Mouse (Mus musculus) spleen, embryonic (tissue): ENCODE results near the gene Tmem199.

ENCODE experiments used
- CTCF ChIA-PET: fragments of 350-600 bp; sonication (Branson Sonifier 250); formaldehyde crosslinking; loops from one replicate; lab custom pipeline; 2022; lab: Charles Lee

Gene Tmem199

DNA sequence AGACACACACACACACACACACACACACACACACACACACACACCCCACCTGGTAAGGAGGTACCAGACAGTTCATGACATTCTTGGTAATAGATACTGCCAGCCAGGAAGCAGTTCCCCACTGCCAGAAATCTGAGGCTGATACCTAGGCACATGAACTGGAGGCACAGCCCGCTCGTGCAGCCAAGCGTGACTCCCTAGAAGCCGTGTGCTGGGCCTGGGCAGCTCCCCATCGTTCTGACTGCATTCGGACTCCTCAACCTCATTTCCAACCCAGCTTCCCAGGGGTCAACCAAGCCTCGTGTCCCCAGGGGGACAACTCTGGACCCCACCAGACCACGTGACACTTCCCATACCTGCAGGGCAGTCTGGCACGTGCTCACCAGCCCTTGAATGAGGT, 16.7 kb upstream of the Tmem199 start:
- CTCF ChIA-PET, result no interaction called here

- CTCF ChIA-PET, result no interaction called here
Observed at GRCm38 (mm10) chr11:78524838-78525237, 12.9 kb upstream of the Tmem199 start.

DNA sequence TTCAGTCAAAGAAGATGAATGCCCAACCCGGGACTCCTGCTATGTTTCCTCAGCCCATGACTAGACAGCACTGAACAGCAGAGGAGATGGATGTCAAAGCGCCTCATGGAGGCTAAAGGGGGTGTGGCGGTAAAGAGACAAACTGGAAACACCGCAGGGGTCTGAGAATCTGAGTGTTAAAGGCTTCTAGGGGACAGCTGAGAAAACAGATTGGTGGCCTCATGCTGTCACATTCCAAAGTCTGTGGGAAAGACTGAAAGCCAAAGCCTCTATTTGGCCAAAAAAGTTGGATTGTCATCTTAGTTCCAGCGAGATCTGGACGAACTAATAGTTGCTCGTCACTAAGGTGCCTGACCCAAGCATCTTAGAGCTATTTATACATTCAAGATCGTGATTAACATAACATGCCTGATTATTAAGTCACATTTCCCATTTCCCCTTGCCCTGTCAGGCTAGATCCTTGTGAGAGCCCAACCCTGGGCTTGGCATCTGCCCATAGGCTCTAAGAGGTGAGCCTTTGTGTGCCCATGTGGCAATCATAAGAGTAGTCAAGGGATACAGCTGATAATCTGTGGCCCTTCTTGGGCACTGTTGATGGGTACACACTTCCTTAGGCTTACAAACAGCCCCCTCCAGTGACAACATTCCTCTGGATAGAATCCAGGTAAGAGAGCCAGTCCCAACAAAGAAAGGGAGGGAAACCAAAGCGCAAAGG, 11.4 kb upstream of the Tmem199 start:
- CTCF ChIA-PET, result interaction anchor here (0.7 kb wide), 1 partner anchor 9 kb away, joined by 12 read pairs; no protein-coding TSS in a partner anchor

DNA sequence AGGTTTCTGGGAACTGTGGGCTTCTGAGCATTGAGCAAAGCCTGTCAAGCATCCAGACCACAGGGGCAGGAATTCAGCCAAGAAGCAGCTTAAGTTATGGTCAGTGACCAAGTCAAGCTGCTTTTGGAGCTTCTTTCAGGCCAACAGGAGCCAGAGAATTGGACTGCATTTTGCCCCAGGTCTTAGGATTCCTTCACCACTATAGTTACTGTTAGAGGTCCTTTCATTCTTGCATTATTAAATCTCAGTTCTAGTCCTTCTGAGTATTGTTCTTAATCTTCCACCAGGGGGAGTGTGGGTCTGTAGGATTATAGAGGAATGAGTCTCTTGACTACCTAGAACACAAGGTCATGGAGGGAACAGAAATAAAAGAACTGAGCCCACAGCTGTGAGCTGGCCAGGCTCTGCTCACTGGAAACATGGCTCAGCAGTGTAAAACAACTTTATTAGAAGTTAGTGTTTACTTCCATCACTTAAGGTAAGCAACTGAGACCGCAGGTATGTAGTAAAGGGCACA, 10.6 kb upstream of the Tmem199 start:
- CTCF ChIA-PET, result interaction anchor here (0.8 kb wide), 1 partner anchor 10 kb away, joined by 3 read pairs; no protein-coding TSS in a partner anchor

- CTCF ChIA-PET, result interaction anchor here (0.8 kb wide), 1 partner anchor 11 kb away, joined by 3 read pairs; no protein-coding TSS in a partner anchor
Observed at GRCm38 (mm10) chr11:78521880-78522279, 9.9 kb upstream of the Tmem199 start.

- CTCF ChIA-PET, result interaction anchor here (0.6 kb wide), 1 partner anchor 22 kb away, joined by 3 read pairs; no protein-coding TSS in a partner anchor
Observed at GRCm38 (mm10) chr11:78518931-78519330, 7.0 kb upstream of the Tmem199 start.

DNA sequence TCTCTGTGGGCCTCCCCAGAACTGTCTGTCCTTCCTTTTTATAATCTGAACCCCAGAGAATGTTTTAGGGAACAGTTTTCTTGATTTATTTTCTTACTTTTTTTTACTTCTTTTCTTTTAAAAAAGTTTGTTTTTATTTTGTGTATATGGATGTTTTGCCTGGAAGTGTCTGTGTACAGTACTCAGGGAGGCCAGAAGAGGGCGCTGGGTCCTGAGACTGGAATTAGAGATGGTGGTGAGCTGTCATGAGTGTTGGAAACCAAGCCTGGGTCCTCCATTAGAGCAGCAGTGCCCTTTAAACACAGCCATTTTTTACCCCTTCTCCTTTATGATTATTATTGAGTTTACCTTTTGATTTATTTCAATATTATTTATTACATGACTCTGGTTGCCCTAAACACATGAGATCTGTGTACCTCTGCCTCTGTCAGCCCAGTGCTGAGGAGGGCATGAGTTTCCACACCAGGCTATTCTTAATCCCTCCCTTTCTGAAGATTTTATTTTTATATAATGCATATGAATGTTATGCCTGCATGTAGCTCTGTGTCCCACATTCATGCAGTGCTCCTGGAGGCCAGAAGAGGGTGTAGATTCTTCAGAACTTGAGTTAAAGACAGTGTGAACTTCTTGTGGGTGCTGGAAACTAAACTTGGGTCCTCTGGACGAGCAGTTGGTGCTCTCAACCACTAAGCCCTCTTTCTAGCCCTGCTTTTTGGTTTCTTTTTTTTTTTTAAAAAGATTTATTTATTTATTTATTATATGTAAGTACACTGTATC, 3.8 kb upstream of the Tmem199 start:
- CTCF ChIA-PET, result no interaction called here

DNA sequence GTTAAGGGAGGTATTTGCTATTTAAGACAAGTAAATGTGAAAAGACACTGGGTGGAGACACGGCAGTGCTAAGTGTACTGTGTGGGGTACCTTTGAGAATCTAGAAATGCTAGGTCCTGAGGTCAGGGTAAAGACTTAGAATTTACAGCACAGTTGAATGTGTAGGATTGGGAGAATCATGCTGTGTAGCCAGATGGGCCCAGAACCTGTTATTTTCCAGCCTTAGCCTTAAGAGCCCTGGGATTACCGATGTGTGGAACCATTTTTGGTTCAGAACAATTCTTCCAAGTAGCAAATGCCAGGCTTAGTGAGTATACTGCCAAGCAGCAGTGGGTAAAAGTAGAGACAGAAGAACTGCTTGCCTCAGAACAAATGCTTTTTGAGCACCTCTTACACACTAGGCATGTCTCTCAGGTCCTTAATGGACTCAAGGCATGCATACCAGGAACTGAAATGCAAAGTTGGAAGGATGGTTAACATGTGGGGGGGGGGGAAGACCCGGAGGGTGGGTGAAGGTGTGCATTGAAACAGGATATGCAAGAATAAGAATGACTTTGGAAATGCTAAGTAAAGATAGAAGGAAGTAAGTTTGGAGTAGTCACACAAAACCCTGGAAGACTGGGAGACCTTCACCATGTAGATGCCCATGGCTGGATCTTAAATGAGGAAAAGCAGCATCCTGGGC, 1.3 kb upstream of the Tmem199 start:
- CTCF ChIA-PET, result no interaction called here

DNA sequence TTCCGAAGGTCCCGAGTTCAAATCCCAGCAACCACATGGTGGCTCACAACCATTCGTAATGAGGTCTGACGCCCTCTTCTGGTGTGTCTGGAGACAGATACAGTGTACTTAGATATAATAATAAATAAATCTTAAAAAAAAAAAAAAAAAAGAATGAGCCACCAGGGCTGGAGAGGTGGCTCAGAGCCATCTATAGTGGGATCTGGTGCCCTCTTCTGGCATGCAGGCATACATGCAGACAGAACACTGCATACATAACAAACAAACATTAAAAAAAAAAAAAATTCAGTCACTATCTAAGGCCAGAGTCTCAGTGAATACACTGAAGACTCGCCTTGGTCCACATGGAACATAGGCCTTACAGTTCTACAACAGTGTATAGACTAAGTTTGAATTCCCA, 2.8 kb downstream of the Tmem199 start:
- CTCF ChIA-PET, result no interaction called here

GRCm38 (mm10) chr11:78505430-78505829, 6.5 kb downstream of the Tmem199 start:
- CTCF ChIA-PET, result no interaction called here

- CTCF ChIA-PET, result no interaction called here
Observed at GRCm38 (mm10) chr11:78502909-78503650, 8.9 kb downstream of the Tmem199 start, which contains the start of gene Sebox. TSS of gene Sebox (plus strand) at chr11:78503447.

- CTCF ChIA-PET, result no interaction called here
Observed at GRCm38 (mm10) chr11:78501529-78501928, 10.4 kb downstream of the Tmem199 start.

GRCm38 (mm10) chr11:78500623-78501202, 11.3 kb downstream of the Tmem199 start:
- CTCF ChIA-PET, result no interaction called here

- CTCF ChIA-PET, result no interaction called here
Observed at GRCm38 (mm10) chr11:78499543-78499942, 12.4 kb downstream of the Tmem199 start.

- CTCF ChIA-PET, result no interaction called here
Observed at GRCm38 (mm10) chr11:78499004-78499403, 13.0 kb downstream of the Tmem199 start, which contains the start of gene Vtn. TSS of gene Vtn (plus strand) at chr11:78499091.

- CTCF ChIA-PET, result interaction anchor here (0.6 to 1.6 kb wide), 2 partner anchors 9 to 38 kb away, joined by 3 to 6 read pairs; no protein-coding TSS in a partner anchor
Observed at GRCm38 (mm10) chr11:78497544-78498522, 14.1 kb downstream of the Tmem199 start, which contains the start of gene Sarm1. TSS of gene Sarm1 (minus strand) at chr11:78497754.

GRCm38 (mm10) chr11:78497071-78497541, 14.9 kb downstream of the Tmem199 start:
- CTCF ChIA-PET, result interaction anchor here (1.6 kb wide), 1 partner anchor 38 kb away, joined by 6 read pairs; no protein-coding TSS in a partner anchor

GRCm38 (mm10) chr11:78495904-78496303, 16.1 kb downstream of the Tmem199 start:
- CTCF ChIA-PET, result interaction anchor here (1.6 kb wide), 1 partner anchor 40 kb away, joined by 6 read pairs; no protein-coding TSS in a partner anchor

DNA sequence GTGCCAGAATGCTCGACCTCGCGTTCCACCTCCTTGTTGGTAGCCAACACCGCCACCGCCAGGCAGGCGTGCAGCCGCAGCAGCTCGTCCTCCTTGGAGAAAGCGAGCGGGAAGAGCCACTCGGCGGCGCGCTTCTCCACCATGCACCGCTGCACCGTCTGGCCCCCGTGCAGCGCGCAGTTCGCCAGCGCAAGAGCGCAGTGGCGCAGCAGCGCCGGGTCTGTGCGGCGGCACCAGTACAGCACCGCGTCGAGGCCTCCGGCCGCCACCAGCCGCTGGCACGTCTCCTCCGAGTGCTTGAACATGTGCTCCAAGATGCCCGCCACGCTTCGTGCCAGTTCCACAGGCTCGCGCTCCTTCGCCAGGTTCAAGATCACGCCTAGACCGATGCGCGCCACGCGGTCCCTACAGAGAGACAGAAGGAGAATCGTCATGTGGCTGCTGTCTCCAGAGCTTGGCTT, 21.2 kb downstream of the Tmem199 start:
- CTCF ChIA-PET, result no interaction called here
